In genomic region chr3:94783462-94783931, GRCm38 (mm10) we compare ENCODE assay signal across 8 mouse cellular contexts. TPM values are rescaled to one million over a fixed set of nuclear protein-coding genes. Genes with fewer than 3 reads are reported as not detected.
A peak's percentile ranks its signal among the peaks of the same experiment; 100 is the strongest.
DNase-seq lines count a peak whose midpoint lies in the region; ATAC-seq and TF ChIP-seq lines count a peak whose summit lies in the region.

No protein-coding gene starts in this region.

- ATAC-seq in midbrain, embryonic 14.5 days (ENCODE audit: low FRiP score, low TSS enrichment) = no peak
- ATAC-seq in midbrain, embryonic 16.5 days = no peak
- peak; percentile 88 for ATAC-seq in intestine, embryonic 15.5 days
- ATAC-seq in liver, embryonic 12.5 days = peak; percentile 68
- ATAC-seq in stomach, postnatal 0 days (ENCODE audit: low FRiP score, low TSS enrichment) = peak; percentile 86
- no peak for ATAC-seq in forebrain, embryonic 14.5 days

- H3K9me3 ChIP-seq in midbrain, embryonic 14.5 days (ENCODE audit: control insufficient read depth, low read length) = no peaks in the 10 kb centered on the region
- no peaks in the 10 kb centered on the region for H3K9me3 ChIP-seq in midbrain, embryonic 16.5 days (replicated peaks; ENCODE audit: control insufficient read depth, low read length, poor library complexity, severe bottlenecking)
- no peaks in the 10 kb centered on the region for H3K9me3 ChIP-seq in intestine, embryonic 15.5 days
- H3K9me3 ChIP-seq in liver, embryonic 12.5 days (replicated peaks) = no peaks in the 10 kb centered on the region
- H3K9me3 ChIP-seq in stomach, postnatal 0 days (ENCODE audit: control insufficient read depth, low read length) = no peaks in the 10 kb centered on the region
- no peaks in the 10 kb centered on the region for H3K9me3 ChIP-seq in forebrain, embryonic 14.5 days (replicated peaks; ENCODE audit: control insufficient read depth, low read length)

- H3K9ac ChIP-seq in midbrain, embryonic 14.5 days (replicated peaks; ENCODE audit: low read length) = no peak overlapping the region
- no peak overlapping the region for H3K9ac ChIP-seq in midbrain, embryonic 16.5 days (ENCODE audit: low read depth, low read length)
- no peak overlapping the region for H3K9ac ChIP-seq in intestine, embryonic 15.5 days
- no peak overlapping the region for H3K9ac ChIP-seq in liver, embryonic 12.5 days
- H3K9ac ChIP-seq in stomach, postnatal 0 days (ENCODE audit: low read length) = no peak overlapping the region
- H3K9ac ChIP-seq in forebrain, embryonic 14.5 days (ENCODE audit: low read length) = no peak overlapping the region

- WGBS in midbrain, embryonic 14.5 days = 66% methylated on average over 5 of the region's 5 CpGs
- 55% methylated on average over 5 of the region's 5 CpGs for WGBS in midbrain, embryonic 16.5 days
- WGBS in intestine, embryonic 15.5 days = 29% methylated on average over 5 of the region's 5 CpGs
- 51% methylated on average over 5 of the region's 5 CpGs for WGBS in liver, embryonic 12.5 days (ENCODE audit: insufficient replicate concordance)
- WGBS in stomach, postnatal 0 days = 48% methylated on average over 5 of the region's 5 CpGs
- 64% methylated on average over 5 of the region's 5 CpGs for WGBS in forebrain, embryonic 14.5 days

- TF ChIP-seq CTCF in stomach, postnatal 0 days (IDR thresholded peaks at IDR 0.05; ENCODE audit: low read depth) = peak; percentile 58

- no peaks in the 10 kb centered on the region; the same call in 1 of the 2 replicates for H3K27me3 ChIP-seq in midbrain, embryonic 14.5 days (ENCODE audit: control insufficient read depth, insufficient read depth, low read length)
- H3K27me3 ChIP-seq in midbrain, embryonic 16.5 days (ENCODE audit: control insufficient read depth, insufficient read depth, low read depth, low read length) = no peaks in the 10 kb centered on the region
- H3K27me3 ChIP-seq in intestine, embryonic 15.5 days (replicated peaks) = no peaks in the 10 kb centered on the region
- peaks cover 78% of the 10 kb centered on the region for H3K27me3 ChIP-seq in liver, embryonic 12.5 days (replicated peaks)
- no peaks in the 10 kb centered on the region for H3K27me3 ChIP-seq in stomach, postnatal 0 days (ENCODE audit: control insufficient read depth, insufficient read depth, low read length)
- no peaks in the 10 kb centered on the region for H3K27me3 ChIP-seq in forebrain, embryonic 14.5 days (replicated peaks; ENCODE audit: control insufficient read depth, insufficient read depth, low read length)

- H3K27ac ChIP-seq in midbrain, embryonic 14.5 days (replicated peaks; ENCODE audit: low read depth, low read length) = no peak overlapping the region
- H3K27ac ChIP-seq in midbrain, embryonic 16.5 days (ENCODE audit: low read length) = no peak overlapping the region
- peak overlapping the region; percentile 94 for H3K27ac ChIP-seq in intestine, embryonic 15.5 days
- H3K27ac ChIP-seq in liver, embryonic 12.5 days = peak overlapping the region; percentile 12
- peak overlapping the region; percentile 94 for H3K27ac ChIP-seq in stomach, postnatal 0 days (replicated peaks)
- no peak overlapping the region for H3K27ac ChIP-seq in forebrain, embryonic 14.5 days (ENCODE audit: low read depth, low read length)

- no peak overlapping the region for H3K4me2 ChIP-seq in midbrain, embryonic 14.5 days (ENCODE audit: low read length)
- H3K4me2 ChIP-seq in midbrain, embryonic 16.5 days (ENCODE audit: low read length) = no peak overlapping the region
- H3K4me2 ChIP-seq in intestine, embryonic 15.5 days (replicated peaks) = peak overlapping the region; percentile 53
- H3K4me2 ChIP-seq in liver, embryonic 12.5 days = 0 out of 2 replicates have a peak overlapping the region, but pooled peaks have one; percentile 24
- H3K4me2 ChIP-seq in stomach, postnatal 0 days (replicated peaks; ENCODE audit: low read depth) = peak overlapping the region; percentile 76
- no peak overlapping the region for H3K4me2 ChIP-seq in forebrain, embryonic 14.5 days (ENCODE audit: low read length)

- H3K4me1 ChIP-seq in midbrain, embryonic 14.5 days (ENCODE audit: control insufficient read depth, insufficient read depth, low read length) = no peaks in the 10 kb centered on the region
- peaks cover 13% of the 10 kb centered on the region for H3K4me1 ChIP-seq in midbrain, embryonic 16.5 days (ENCODE audit: control insufficient read depth, insufficient read depth, low read length)
- H3K4me1 ChIP-seq in intestine, embryonic 15.5 days (replicated peaks) = peaks cover 9% of the 10 kb centered on the region
- peaks cover 12% of the 10 kb centered on the region for H3K4me1 ChIP-seq in liver, embryonic 12.5 days
- H3K4me1 ChIP-seq in stomach, postnatal 0 days (replicated peaks; ENCODE audit: control insufficient read depth, insufficient read depth) = no peaks in the 10 kb centered on the region
- H3K4me1 ChIP-seq in forebrain, embryonic 14.5 days (ENCODE audit: control insufficient read depth, insufficient read depth, low read length) = peaks cover 7% of the 10 kb centered on the region; the same call in 1 of the 2 replicates

- H3K4me3 ChIP-seq in midbrain, embryonic 14.5 days (replicated peaks; ENCODE audit: low read depth, low read length) = no peak overlapping the region
- H3K4me3 ChIP-seq in midbrain, embryonic 16.5 days (ENCODE audit: low read depth, low read length) = no peak overlapping the region
- H3K4me3 ChIP-seq in intestine, embryonic 15.5 days (replicated peaks) = peak overlapping the region; percentile 18
- no peak overlapping the region for H3K4me3 ChIP-seq in liver, embryonic 12.5 days
- 0 out of 2 replicates have a peak overlapping the region, but pooled peaks have one; percentile 13 for H3K4me3 ChIP-seq in stomach, postnatal 0 days (ENCODE audit: low read depth, low read length)
- no peak overlapping the region for H3K4me3 ChIP-seq in forebrain, embryonic 14.5 days (ENCODE audit: low read depth, low read length)

- H3K36me3 ChIP-seq in midbrain, embryonic 14.5 days (ENCODE audit: control insufficient read depth, insufficient read depth, low read length) = no peaks in the 10 kb centered on the region
- H3K36me3 ChIP-seq in midbrain, embryonic 16.5 days (ENCODE audit: control insufficient read depth, insufficient read depth, low read length) = peaks cover 6% of the 10 kb centered on the region
- peaks cover 4% of the 10 kb centered on the region; the same call in 1 of the 2 replicates for H3K36me3 ChIP-seq in intestine, embryonic 15.5 days
- no peaks in the 10 kb centered on the region for H3K36me3 ChIP-seq in liver, embryonic 12.5 days
- H3K36me3 ChIP-seq in stomach, postnatal 0 days (ENCODE audit: control insufficient read depth, insufficient read depth, low read length) = no peaks in the 10 kb centered on the region
- H3K36me3 ChIP-seq in forebrain, embryonic 14.5 days (ENCODE audit: control insufficient read depth, insufficient read depth, low read length) = no peaks in the 10 kb centered on the region

- TF ChIP-seq EP300 in stomach, postnatal 0 days (optimal IDR thresholded peaks at IDR 0.05) = no peak

- DNase-seq in midbrain, embryonic 14.5 days = peak; percentile 18
- peak; percentile 90 for DNase-seq in stomach, postnatal 0 days (ENCODE audit: low spot score)
- no peak for DNase-seq in adipocyte (ENCODE audit: low spot score)
- DNase-seq in forebrain, embryonic 14.5 days (ENCODE audit: low spot score) = no peak
- DNase-seq in B cell, adult 2 months = no peak

RNA-seq across cellular contexts. Expression of gene Cgn, which starts 2.8 kb away (rescaled TPM):
- polyA plus RNA-seq in midbrain, embryonic 14.5 days (2014; fragmentation: Nextera tagmentation; extraction: Ambion mirVana) = 5.9 and 7.7 TPM in 2 replicates
- 14.2 and 16.9 TPM in 2 replicates for polyA plus RNA-seq in midbrain, embryonic 16.5 days (2015; fragmentation: Nextera tagmentation; extraction: Ambion mirVana)
- 61.7 and 71.9 TPM in 2 replicates for polyA plus RNA-seq in intestine, embryonic 15.5 days (2015; fragmentation: Nextera tagmentation; extraction: Ambion mirVana)
- polyA plus RNA-seq in liver, embryonic 12.5 days (2016; fragmentation: Nextera tagmentation; extraction: Ambion mirVana) = 8.7 and 9.2 TPM in 2 replicates
- 24.7 and 25.2 TPM in 2 replicates for polyA plus RNA-seq in stomach, postnatal 0 days (2015; fragmentation: Nextera tagmentation; extraction: Ambion mirVana)
- polyA plus RNA-seq in forebrain, embryonic 14.5 days (2014; fragmentation: Nextera tagmentation; extraction: Ambion mirVana) = 1.9 and 2.9 TPM in 2 replicates

RNA-seq across cellular contexts. Expression of gene Pogz, which starts 53.9 kb away (rescaled TPM):
- 24.2 and 28.7 TPM in 2 replicates for polyA plus RNA-seq in midbrain, embryonic 14.5 days (2014; fragmentation: Nextera tagmentation; extraction: Ambion mirVana)
- polyA plus RNA-seq in midbrain, embryonic 16.5 days (2015; fragmentation: Nextera tagmentation; extraction: Ambion mirVana) = 21.1 and 23.5 TPM in 2 replicates
- polyA plus RNA-seq in intestine, embryonic 15.5 days (2015; fragmentation: Nextera tagmentation; extraction: Ambion mirVana) = 11.6 and 12.2 TPM in 2 replicates
- 5.2 and 5.3 TPM in 2 replicates for polyA plus RNA-seq in liver, embryonic 12.5 days (2016; fragmentation: Nextera tagmentation; extraction: Ambion mirVana)
- 4.1 and 4.6 TPM in 2 replicates for polyA plus RNA-seq in stomach, postnatal 0 days (2015; fragmentation: Nextera tagmentation; extraction: Ambion mirVana)
- 22.0 and 23.4 TPM in 2 replicates for polyA plus RNA-seq in forebrain, embryonic 14.5 days (2014; fragmentation: Nextera tagmentation; extraction: Ambion mirVana)

Comparison
In these comparisons a context has a peak if more than half of its experiments do, and no peak if none do; other contexts are left out.
1. ATAC-seq: peak in intestine, embryonic 15.5 days (single experiment), liver, embryonic 12.5 days (single experiment) and stomach, postnatal 0 days (single experiment); none in midbrain, embryonic 14.5 days (single experiment), midbrain, embryonic 16.5 days (single experiment) and forebrain, embryonic 14.5 days (single experiment).
2. DNase-seq: peak in midbrain, embryonic 14.5 days (single experiment) and stomach, postnatal 0 days (single experiment); none in adipocyte (single experiment), forebrain, embryonic 14.5 days (single experiment) and B cell, adult 2 months (0 of 2).
3. H3K27ac ChIP-seq: peak in intestine, embryonic 15.5 days (single experiment), liver, embryonic 12.5 days (single experiment) and stomach, postnatal 0 days (single experiment); none in midbrain, embryonic 14.5 days (single experiment), midbrain, embryonic 16.5 days (single experiment) and forebrain, embryonic 14.5 days (single experiment).
4. H3K4me2 ChIP-seq: peak in intestine, embryonic 15.5 days (single experiment), liver, embryonic 12.5 days (single experiment) and stomach, postnatal 0 days (single experiment); none in midbrain, embryonic 14.5 days (single experiment), midbrain, embryonic 16.5 days (single experiment) and forebrain, embryonic 14.5 days (single experiment).
5. H3K4me3 ChIP-seq: peak in intestine, embryonic 15.5 days (single experiment) and stomach, postnatal 0 days (single experiment); none in midbrain, embryonic 14.5 days (single experiment), midbrain, embryonic 16.5 days (single experiment), liver, embryonic 12.5 days (single experiment) and forebrain, embryonic 14.5 days (single experiment).